1 mouse cellular context compared by ENCODE assay signal in the genomic region with DNA sequence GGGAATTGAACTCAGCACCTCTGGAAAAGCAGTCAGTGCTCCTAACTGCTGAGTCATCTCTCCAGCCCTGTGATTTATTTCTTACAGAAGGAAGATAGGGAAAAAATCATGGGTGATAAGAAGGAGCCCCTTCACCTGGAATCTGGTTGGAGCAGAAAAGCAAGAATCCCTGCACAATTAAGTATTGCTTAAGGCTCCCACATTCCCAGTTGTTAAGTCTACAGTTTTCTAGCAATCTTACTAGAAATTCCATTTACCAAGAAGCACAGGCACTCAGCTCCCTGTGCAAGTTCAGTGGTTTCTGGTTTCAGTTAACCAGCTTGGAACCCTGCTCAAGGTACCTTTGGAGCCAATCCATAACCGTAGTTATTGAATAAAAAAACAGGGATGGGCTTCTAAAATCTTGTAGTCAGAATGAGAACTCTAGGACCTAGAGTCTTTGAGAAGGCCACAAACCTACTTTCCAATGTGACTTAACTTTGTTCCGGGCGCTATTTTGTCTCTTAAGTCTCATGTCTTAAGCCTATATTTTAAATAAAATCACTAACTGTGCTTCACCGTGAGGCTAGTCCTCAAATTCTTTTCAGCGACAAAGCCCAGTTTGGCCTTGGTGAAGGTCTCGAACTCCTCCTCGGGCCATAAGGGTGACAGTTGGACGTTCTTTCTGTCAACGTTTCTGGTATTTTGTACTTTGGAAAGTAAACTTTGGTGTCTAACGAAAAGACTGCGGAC.
A peak's percentile ranks its signal among the peaks of the same experiment; 100 is the strongest.
TF ChIP-seq lines count a peak whose summit lies in the region.

No protein-coding gene starts in this region.

TF ChIP-seq in MEL, 35 proteins besides CTCF, POLR2A, EP300 and RAD21 (continued from another document):
- TF ChIP-seq USF1 (IDR thresholded peaks at IDR 0.05; ENCODE audit: low read depth, low read length) = no peak
- TF ChIP-seq JUND (IDR thresholded peaks at IDR 0.05; ENCODE audit: low read depth, low read length) = no peak
- 0 out of 2 replicates have a peak, but pooled peaks have one; percentile 26 for TF ChIP-seq TCF12 (IDR thresholded peaks at IDR 0.05; ENCODE audit: low read depth, low read length)
- no peak for TF ChIP-seq USF2 (IDR thresholded peaks at IDR 0.05; ENCODE audit: borderline replicate concordance in 1 of 2, insufficient read depth in 1 of 2, low read depth in 1 of 2, low read length in 2 of 2)
- no peak for TF ChIP-seq MEF2A (IDR thresholded peaks at IDR 0.05; ENCODE audit: extremely low read depth, insufficient replicate concordance, low read depth, low read length, poor library complexity, severe bottlenecking)
- no peak for TF ChIP-seq MAX (IDR thresholded peaks at IDR 0.05; ENCODE audit: low read length)
- TF ChIP-seq ETS1 (IDR thresholded peaks at IDR 0.05; ENCODE audit: low read depth, low read length) = no peak
- TF ChIP-seq MYB (IDR thresholded peaks at IDR 0.05; ENCODE audit: low read depth, low read length) = peak; percentile 79; the same call in 1 of the 2 replicates
- TF ChIP-seq CHD2 (IDR thresholded peaks at IDR 0.05; ENCODE audit: low read length) = no peak
